Mouse (Mus musculus) G1E (cell line): Measurements from ENCODE around the gene Rnf180.

Source experiments
- CTCF ChIP-seq: IDR thresholded peaks from 2 replicates; pipeline ENCODE4 v1.5.1; 2012; ENCODE audit warnings: low read depth, low read length, inconsistent platforms, mixed read lengths
- GATA1 ChIP-seq: IDR thresholded peaks from 2 replicates; pipeline ENCODE4 v1.6.1; 2012; ENCODE audit warnings: borderline replicate concordance, low read length, inconsistent platforms, mixed read lengths
- GATA2 ChIP-seq: IDR thresholded peaks from 2 replicates; pipeline ENCODE4 v1.6.1; 2012; ENCODE audit warnings: low read depth, low read length, inconsistent platforms, borderline replicate concordance
- POLR2AphosphoS5 ChIP-seq: IDR thresholded peaks from 2 replicates; pipeline ENCODE4 v1.6.1; 2012; ENCODE audit warnings: low read depth, low read length, inconsistent platforms; ENCODE audit not compliant: insufficient replicate concordance
- TAL1 ChIP-seq: conservative IDR thresholded peaks from 2 replicates; pipeline ENCODE4 v1.6.1; 2012; ENCODE audit warnings: low read depth, low read length, inconsistent platforms, mixed read lengths

DNA sequence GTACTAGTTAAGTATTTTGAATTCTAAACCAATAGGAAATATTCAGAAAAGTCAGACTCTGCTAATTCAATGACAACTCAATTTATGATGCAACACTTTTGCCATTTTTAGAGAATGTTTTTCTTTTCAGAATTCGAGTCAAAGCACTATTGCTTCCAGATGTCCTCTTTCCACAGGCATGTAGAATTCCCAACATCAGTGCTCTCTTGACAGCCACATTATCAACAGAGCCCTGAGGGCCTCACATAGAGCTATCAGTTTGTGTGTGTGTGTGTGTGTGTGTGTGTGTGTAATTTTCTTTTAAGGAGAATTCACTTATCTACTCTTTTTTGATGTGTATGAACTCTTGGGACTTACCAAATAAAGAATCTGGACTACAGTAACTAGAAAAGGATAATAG, 147.8 kb downstream of the Rnf180 start:
- no peak for TF ChIP-seq CTCF
- no peak for TF ChIP-seq POLR2AphosphoS5
- no peak for TF ChIP-seq GATA1
- TF ChIP-seq TAL1: no peak
- TF ChIP-seq GATA2: no peak
